Mouse (Mus musculus): ENCODE measurements at regions not wholly inside any gene's neighbourhood (a gene's known extent, or its start where the extent isn't known, plus 50 kb on each side); places are given as distances from the start of the nearest gene placed in this dataset.

DNA sequence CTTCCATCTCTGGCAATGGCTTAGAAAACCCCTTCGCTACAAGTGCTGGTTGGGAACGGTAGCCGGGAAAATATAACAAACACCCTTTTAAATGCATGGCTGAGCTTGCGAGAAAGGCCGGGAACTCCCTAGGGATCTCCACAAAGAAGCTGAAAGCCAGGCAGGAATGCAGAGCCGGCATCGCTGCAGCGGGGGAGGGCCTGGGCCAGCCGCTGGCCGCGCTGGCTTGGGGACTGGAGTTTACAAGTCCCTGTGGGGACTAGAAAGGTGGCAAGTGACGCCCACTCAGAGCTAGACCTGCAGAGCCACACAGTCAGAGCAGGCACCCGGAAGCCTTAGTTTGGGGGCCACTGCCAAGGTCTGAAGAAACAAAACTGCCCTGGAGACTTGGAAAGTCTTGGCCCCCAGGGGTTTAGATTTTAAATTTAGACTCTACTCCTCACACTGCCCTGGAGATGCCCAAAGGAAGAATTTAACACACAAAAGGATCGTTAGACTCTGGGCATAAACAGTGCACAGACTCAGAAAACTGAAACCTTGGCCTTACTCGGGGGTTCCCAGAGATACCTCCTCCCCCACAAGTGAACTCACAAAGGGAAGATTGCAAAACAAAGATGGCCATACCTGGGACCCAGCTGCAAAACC is 59.4 kb downstream of the 1700001O22Rik start:
- no peak for DNase-seq (ENCODE audit: low spot score in 2 of 2)

DNA sequence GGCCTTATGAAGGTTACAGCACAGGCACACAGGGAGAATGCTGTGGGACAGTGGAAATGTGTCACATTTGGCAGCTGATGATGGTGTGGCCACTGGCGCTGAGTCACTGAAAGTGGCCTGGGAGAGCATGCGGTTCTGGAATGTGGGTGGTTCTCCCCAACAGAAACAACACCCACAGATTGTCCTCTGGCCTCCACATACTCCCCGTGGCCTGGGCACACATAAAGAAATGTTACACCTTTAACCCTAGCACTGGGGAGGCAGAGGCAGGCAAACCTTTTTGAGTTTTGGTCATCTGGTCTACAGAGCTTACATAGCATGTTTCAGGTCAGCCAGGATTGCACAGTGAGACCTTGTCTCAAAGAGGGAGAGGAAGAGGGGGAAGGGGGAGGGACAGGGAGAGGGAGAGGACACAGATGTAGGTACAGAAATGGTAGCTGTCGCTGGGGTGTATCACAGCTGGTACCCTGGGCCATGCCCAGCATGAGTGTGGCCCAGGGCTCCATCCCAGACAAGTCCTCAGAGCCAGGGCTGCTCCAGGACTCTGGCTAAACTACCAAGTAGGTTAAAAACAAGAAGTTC is 60.1 kb downstream of the 1700001O22Rik start:
- DNase-seq (ENCODE audit: low spot score in 2 of 2) = no peak

DNA sequence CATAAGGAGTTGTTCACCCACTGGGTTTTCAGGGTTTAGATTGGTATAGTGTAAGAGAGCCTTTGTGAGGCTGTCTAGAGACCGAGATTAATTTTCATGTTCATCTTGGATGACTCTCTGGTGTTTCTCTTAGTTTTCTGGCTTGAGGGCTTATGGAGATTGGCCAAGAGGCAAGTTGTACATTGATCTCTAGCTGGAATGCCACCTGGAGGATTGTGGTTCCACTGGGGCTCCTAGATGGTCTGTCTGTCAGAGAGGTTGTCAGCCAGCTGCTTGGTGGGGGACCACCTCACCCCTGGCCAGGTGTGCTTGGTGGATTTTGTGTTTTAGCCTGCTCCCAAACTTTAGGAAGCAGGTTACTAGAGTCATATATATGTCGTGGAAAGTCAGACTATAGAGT is 62.0 kb downstream of the 1700001O22Rik start:
- no peak for DNase-seq (ENCODE audit: low spot score in 2 of 2)

DNA sequence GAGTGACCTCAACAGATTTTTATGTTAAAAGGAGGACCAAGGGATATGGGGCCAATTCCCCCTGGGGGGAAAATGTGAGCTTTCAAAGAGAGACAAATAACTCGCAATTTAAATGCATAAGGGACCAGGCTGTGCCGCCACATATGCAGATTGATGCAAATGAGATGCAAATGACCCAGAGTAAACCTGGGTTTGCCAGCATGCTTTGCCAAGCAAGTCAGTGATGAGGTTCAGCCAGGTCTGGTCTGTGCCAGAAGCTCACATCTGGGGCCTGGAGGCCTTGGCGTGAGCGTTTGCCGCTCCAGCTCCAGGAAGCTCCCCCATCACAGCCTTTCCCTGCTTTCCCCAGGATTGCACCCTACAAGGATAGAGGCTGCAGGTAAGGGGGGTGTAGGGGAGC is 65.7 kb downstream of the 1700001O22Rik start:
- no peak for DNase-seq (ENCODE audit: low spot score in 2 of 2)

DNA sequence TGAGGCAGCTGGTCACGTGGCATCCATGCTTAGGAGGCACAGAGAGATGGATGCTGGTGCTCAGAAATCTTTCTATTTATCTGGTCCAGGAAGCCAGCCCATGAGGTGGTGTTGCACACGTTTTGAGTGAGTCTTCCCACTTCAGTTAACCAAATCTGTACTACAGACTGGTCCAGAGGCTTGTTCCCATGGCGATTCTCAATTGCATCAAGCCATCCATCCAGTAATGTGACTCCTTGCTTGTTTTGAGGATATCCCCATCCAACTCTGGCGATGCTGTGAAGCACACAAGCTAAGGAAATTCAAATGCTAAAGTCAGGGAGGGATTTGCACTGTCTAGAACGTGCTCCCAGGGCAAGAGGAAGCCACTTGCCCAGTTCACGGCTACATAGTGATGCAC is 66.8 kb downstream of the 1700001O22Rik start:
- DNase-seq (ENCODE audit: low spot score in 2 of 2) = no peak

DNA sequence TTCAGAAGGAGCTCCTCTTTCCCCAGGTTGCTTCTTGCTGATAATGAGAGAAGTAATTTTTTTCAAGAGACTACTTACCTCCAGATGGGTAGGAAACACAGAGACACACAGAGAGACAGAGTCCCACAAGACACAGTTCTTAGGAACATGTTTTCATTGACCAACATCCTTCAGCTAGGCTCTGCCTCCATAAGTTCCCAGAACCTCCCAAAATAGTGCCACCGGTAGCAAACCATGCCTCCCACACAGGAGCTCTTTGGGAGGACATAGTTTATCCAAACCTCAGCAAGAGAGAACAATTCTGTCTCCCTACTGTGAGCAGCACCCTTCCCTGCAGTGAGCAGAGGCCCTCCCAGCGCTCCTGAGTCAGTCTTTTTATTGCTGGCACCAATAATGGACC is 67.2 kb downstream of the 1700001O22Rik start:
- DNase-seq (ENCODE audit: low spot score in 2 of 2) = no peak

DNA sequence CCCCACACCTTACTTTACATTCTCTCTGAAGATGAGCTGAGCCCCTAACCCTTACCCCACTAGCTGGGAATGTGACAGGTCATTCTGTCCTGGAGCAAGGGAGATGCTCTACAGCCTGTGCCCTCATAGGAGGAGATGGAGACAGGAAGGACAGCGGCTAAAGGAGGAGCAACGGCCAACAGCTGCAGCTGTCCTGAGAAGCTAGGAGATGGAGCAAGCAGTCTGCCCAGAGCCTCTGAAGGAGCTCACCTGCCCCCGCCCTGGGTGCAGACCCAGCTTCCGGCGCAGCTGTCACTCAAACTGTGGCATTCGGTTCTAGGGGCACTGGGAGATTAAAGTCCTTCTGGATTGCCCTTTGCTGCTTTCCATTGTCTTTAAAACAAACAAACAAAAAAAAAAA is 69.6 kb downstream of the 1700001O22Rik start:
- DNase-seq (ENCODE audit: low spot score in 2 of 2) = no peak

DNA sequence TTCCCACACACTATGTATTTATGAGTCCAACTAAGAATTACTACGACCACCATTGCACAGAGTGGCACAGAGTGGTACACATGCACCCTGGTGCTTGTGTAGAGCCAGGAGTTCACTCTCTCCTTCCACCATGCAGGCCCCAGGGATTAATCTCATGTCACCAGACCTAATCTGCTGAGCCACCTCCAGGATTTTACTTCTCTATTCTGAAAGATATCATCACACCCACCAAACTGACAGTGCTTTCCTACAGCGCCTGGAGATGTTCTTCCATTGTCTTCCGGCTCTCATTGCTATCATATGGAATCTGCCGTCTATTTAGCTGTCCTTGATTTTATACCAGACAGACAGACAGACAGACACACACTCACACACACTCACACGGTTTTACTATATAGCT is 71.6 kb downstream of the 1700001O22Rik start:
- DNase-seq (ENCODE audit: low spot score in 2 of 2) = no peak

DNA sequence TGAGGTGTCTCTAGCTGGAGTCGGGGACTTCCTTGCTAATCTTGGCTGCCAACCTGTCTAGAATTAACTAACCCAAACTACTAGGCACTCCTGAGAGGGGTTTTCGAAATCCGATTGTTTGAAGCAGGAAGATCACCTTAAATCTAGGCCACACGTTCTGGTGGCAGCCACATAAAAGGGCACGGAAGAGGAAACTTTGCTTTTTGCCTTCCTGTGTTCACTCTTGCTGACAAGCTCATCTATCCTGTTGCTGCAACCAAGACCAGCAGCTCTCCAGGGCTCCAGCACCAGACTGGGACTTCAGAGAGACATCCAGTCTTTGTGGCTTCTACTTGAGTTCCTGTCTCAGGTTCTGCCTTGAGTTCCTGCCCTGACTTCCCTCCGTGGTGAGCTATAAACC is 75.5 kb downstream of the 1700001O22Rik start:
- no peak for DNase-seq (ENCODE audit: low spot score in 2 of 2)

DNA sequence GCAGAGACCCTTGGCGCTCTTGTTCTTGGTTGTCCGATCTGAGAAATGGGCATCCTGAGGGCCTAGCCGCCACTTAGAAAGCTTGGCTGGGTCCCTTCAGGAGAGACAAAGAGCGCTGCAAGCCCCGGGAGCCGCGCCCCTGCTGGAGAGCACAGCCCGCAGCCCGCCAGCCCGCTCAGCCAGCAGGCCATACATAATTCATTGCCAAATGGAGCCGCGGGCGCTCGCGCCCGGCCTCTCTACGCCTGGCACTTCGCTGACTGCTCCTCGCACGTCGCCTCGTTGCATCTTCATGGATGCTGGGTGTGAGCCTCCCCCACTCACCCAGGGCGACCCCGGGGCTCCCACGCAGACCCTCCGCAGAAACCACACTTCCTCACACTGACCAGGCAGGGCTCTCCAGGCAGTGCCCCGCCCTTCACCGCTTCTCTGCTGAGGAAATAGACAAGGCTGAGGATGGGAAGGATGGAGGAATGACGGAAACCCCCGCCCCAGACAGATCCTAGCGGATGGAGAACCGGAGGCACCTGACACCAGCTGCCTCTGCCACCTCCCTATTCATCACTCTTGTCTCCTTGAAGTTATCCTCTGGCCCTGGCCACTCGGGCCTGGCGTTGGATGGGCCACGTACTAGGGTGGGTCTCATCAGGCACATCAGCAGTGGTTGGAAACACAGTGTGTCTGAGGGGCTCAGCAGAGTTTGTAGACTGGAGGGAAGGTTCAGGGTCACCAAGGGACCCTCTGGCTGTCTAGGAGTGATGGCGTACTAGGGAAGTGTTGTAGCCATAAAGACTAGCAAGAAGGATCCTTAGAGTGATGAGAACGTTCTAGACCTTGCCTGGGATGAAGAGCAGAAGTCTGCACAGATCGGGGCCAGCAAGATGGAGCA is 77.6 kb downstream of the 1700001O22Rik start:
- no peak for DNase-seq (ENCODE audit: low spot score in 2 of 2)

DNA sequence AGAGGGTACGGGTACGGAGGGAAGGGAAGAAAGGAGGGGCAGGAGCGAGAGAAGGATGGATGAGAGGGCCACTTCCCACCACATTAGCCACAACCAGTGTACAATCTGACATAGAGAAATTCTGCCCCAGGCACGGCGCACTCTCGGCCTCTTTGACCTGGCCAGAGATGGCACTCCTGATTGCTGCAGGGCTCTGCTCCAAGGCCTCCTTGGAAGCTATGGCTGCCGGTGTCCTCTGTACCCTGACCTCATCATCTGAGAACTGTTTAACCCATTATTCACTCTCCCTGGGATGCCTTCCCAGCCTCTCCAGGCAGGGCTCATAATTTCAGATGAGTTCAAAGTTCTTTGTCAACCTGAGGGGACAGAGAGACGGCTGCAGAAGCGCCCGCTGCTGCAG is 78.3 kb downstream of the 1700001O22Rik start:
- no peak for DNase-seq (ENCODE audit: low spot score in 2 of 2)

DNA sequence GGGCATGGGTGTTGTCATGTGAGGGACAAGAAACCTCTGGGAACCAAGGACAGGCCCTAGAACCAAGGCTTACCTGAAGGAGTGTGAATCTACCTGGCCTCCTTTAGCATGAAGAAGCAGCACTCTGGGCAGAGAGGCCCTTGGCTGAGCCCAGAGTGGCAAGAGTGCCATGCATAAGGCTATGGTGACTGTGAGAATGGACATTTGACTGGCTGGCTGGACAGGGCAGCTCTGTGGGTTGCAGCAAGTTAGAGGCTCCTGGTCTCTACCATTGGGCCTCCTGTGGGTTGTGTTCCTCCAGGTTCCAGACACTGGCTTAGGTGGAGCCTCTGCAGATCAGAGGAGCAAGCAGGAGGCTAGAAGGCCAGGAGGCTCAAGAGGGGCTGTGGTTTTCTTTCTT is 78.9 kb downstream of the 1700001O22Rik start:
- DNase-seq (ENCODE audit: low spot score in 2 of 2) = no peak

DNA sequence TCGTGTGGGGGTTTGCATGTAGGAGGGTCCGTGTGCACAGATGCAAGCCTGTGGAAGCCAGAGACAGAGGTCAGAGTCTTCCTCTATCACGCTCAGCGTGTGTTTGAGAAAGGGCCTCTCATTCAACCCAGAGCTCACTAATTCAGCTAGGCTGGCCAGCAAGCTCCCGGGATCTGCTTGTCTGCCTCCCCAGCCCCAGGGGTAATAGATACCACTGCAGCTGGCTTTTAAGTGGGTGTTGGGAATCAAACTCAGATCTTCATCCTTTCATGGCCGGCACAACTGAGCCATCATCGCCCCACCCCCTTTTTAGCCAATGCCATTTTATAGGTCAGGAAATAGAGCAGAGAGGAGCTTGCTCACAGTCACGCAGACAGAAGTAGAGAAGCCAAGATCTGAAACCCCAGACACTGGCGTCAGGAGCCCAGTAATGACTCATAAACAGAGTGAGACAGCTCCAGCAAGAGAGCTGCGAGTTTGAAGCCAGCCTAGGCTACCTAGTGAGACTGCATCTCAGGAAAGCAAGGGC is 80.3 kb downstream of the 1700001O22Rik start:
- DNase-seq (ENCODE audit: low spot score in 2 of 2) = no peak

DNA sequence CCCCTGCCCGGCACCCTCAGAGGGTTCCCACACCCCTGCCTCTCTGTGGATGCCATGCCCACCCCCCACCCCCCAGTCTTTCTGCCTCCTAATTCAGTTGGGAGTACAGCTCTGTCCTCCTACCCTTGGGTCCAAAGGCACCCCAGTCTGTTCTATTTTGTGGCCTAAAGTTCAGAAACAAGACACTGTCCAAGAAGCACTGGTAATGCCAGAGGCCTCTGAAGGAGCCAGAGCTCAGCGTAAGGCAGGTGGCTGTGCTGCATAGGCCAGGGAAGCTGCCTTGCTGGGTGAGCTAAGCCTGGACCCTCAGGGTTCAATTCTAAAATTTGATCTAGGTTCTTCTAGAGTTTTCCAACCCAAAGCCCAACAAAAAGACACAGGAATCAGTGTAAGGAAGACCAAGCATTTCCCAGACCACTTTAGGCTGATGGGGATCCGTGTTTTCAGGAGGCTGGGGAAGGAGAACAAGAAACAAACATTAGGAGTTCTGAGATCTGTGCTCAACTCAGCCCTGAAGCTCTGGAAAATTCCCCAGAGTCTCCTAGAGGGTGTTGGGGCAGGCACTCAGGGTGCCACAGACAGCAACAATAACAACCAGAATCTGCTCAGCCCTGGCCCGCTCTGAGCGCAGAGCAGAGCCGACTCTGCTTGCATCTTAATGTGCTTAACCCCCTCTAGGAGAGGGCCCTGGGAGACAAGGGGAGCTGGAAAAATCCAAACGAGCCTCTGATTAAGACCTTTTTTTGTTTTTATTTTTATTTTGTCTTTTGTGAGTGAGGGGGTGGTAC is 81.0 kb downstream of the 1700001O22Rik start:
- no peak for DNase-seq (ENCODE audit: low spot score in 2 of 2)

DNA sequence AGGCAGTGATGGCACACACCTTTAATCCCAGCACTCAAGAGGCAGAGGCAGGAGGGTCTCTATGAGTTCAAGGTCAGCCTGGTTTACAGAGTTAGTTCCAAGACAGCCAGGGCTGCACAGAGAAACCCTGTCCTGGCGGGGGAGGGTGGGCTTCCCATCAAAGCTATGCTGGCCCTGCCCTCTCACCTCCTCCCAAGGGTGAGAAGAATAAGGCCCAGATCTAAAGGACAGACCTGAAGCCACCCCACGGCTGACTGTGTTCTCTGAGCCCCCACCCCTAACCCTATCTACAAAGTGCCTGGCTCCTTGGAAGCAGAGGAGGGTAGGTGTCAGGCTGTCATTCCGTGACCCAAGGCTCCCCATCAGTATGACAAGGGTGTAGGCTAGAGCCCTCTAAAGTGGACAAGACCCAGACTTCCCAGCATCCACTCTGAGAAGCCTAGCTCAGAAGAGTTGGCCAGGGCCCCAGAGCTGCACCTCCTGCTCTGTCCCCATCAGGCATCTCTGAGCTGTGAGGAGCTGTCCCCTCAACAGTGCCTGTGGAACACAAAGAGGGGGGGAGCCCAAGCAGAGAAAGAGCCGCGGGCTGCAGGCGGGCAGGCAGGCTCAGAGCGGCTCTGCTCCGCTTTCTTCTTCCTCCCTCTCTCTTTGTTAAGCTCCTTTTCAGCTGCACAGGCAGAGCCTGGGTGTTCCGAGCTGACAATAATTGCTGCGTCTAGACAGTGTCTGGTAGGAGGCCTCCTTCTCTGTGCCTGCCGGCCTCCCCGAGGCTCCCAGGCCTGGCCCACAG is 81.8 kb downstream of the 1700001O22Rik start:
- DNase-seq (ENCODE audit: low spot score in 2 of 2) = no peak

DNA sequence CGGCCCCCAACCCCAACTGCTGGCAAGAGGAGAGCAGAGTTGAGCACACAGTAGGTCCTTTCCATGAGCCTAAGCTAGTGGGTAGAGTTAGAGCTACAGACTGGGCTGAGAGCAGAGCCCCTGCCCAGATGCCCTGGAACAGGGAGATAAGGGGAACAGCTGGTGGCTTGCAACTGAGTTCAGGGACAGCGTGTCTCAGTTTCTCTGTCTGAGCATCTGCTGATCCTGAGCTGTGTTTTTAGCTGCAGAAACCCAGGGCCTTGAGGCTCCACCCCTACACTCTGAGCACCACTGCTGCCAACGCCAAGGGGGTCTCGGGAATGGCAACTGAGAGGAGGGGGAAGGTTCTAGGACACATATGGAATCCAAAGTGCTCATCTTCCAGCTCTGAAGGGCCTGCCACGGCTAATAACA is 82.4 kb downstream of the 1700001O22Rik start:
- no peak for DNase-seq (ENCODE audit: low spot score in 2 of 2)

DNA sequence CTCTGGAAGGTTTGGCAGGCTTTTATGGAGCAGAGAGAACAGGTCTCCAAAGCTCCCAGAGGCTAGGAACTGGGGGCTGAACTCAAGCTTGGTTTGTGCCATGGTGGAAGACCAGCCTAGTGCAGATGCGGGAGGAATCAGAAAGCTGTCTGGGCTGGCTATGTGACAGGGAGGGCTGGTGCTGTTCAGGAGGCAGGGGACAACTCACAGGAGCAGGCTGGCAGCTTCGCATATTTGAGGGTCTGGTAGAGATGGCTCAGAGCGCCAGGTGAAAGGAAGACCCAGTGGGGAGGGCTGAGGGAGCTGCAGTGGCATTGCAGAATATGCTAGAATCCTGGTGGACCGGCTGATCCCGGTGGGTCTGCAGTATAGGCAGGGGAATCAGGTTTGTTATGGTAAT is 83.2 kb downstream of the 1700001O22Rik start:
- DNase-seq (ENCODE audit: low spot score in 2 of 2) = no peak

DNA sequence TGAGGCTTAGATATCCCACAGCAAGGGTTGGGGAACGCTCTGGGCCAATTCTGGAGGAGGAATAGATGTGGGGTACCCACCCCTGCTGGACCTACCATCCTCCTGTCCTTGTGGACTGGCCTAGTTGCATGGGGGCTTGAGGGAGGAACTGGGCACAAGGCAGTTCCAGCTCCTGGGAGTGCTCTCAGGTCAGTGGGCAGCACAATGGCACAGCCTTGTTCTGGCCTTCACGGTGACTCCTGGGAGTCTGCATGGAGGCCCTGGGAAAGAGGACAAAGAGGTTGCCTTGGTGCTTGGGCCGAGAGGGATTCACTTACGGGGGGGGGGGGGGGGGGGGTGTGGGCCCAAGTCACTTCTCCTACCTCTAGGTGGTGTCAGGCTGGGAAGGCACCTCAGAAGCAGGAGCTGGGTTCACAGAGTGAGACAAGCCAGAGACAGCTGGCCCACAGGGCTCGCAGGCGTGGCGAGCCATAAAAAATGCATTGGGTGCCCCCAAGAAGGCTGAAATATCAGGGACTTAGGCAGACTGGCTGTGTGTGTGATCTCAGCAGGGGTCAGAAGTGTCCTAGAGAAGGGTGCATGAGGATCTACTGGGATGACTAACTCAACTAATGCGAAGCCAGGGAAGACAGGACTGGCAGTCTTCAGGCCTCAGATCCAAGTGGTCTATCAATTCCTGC is 83.7 kb downstream of the 1700001O22Rik start:
- DNase-seq (ENCODE audit: low spot score in 2 of 2) = no peak

DNA sequence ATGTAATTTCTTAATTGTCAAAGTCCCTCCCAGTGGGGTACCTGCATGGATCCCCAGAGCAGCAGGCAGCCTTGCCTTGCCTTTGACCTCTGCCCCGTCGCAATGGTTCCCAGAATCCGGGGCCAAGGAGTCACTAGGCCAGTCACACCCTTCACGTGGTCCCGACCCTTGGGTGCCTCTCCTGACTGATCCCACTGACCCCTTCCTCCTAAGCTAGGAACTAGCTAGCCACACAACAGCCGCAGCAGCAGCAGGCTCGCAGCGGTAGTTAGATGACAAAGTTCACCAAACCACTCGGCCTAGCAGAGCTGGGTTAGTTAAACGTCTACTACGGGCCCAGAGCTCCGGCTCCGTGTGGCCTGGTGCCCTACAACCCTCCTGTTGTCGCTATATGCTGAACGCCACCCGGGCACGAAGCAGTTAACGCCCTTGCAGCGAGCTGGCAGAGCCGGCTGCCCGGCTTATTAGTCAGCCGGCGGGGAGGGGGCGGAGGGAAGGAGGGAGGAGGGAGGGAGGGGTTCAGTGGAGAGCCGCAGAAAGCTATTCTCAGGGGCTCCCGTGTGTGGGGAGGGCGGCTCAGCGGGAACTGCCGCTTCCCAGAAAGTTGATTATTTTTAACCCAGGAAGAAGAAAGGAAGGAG is 84.6 kb downstream of the 1700001O22Rik start:
- DNase-seq (ENCODE audit: low spot score in 2 of 2) = peak in 1 of 2 experiments; percentile 36

DNA sequence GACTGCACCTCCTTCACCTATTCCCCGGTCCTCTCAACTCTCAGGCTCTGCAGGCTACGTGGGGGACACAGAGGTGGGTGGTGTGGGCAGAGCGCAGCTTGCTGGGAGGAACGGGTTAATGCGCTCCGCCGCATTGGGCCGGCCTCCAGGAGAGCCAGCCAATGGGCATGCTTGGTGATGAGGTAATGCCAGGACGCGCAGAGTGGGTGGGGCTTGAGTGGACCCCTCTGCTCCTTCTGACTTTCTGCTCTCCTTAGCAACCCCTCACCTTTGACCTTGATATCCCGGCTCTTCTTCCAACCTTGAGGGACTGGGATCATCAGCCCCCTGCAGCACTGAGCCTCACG is 85.2 kb downstream of the 1700001O22Rik start:
- peak in 1 of 2 experiments; percentile 52 for DNase-seq (ENCODE audit: low spot score in 2 of 2)
